ENCODE assay signal across 15 mouse cellular contexts in the genomic region with DNA sequence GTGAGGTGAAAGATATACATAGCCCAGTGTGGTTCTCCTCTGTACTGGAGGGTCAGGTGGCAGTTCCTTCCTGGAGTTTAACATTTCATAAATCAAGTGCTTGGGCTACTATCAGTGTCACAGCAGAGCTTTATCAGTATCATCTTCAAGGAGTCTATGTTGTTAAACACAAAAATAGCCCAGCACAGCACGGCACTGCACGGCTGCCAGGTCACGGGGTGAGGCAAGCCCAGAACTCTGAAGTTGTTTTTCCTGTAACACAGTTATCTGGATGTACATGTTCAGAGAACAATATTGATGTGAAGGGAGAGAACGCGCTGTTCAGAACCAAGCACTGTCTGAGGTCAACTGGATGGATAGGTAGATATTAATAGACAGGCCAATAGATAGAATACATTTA.
"Had no signal": no experiment of that assay in that cellular context is flagged by ENCODE, and none has a peak within 500 bp of the region (broad histone marks: within the 10 kb centered on the region; RNA-seq: fewer than 3 reads in every experiment).

No protein-coding gene starts in this region.

- H3K9me3 ChIP-seq: kidney, embryonic 15.5 days; limb, embryonic 15.5 days; liver, embryonic 12.5 days; midbrain, embryonic 12.5 days; neural tube, embryonic 13.5 days had no signal

- H3K27ac ChIP-seq: kidney, embryonic 15.5 days; limb, embryonic 15.5 days; liver, embryonic 12.5 days; midbrain, embryonic 12.5 days; neural tube, embryonic 13.5 days had no signal

- H3K4me2 ChIP-seq: kidney, embryonic 15.5 days; limb, embryonic 15.5 days; liver, embryonic 12.5 days; lung, embryonic 14.5 days; midbrain, embryonic 12.5 days; neural tube, embryonic 13.5 days had no signal

- H3K4me3 ChIP-seq: kidney, embryonic 15.5 days; limb, embryonic 15.5 days; liver, embryonic 12.5 days; midbrain, embryonic 12.5 days; neural tube, embryonic 13.5 days had no signal

- H3K36me3 ChIP-seq: kidney, embryonic 15.5 days; limb, embryonic 15.5 days; liver, embryonic 12.5 days; midbrain, embryonic 12.5 days; neural tube, embryonic 13.5 days had no signal

- H3K27me3 ChIP-seq: kidney, embryonic 15.5 days; limb, embryonic 15.5 days; liver, embryonic 12.5 days; midbrain, embryonic 12.5 days; neural tube, embryonic 13.5 days had no signal

- DNase-seq: kidney, adult 2 months; kidney, postnatal 25 days; layer of hippocampus, adult 9-11 months; layer of hippocampus, postnatal 36 days; lung, embryonic 14.5 days; right cerebral cortex, adult 18-20 months; spleen, adult 18-20 months; thymus, adult 18-20 months; thymus, postnatal 14 days had no signal

- H3K9ac ChIP-seq: kidney, embryonic 15.5 days; limb, embryonic 15.5 days; liver, embryonic 12.5 days; lung, embryonic 14.5 days; midbrain, embryonic 12.5 days; neural tube, embryonic 13.5 days had no signal

- H3K4me1 ChIP-seq: limb, embryonic 15.5 days; liver, embryonic 12.5 days had no signal

- ATAC-seq: liver, embryonic 12.5 days; midbrain, embryonic 16.5 days had no signal
